Mouse (Mus musculus): ENCODE results near the gene Phldb3. TPM values are rescaled to one million over a fixed set of nuclear protein-coding genes. Genes with fewer than 3 reads are reported as not detected.

Phldb3 gene
- total and polyA plus RNA-seq, 2 experiments from 2014 or later = 0.73 TPM; not detected in 1

GRCm38 (mm10) chr7:24640450-24640849 lies 29.9 kb downstream of the Phldb3 start:
- H3K9me3 ChIP-seq (ENCODE audit: low read length) = no peaks in the 10 kb centered on the region
- 65% methylated on average over 13 of the region's 13 CpGs for WGBS
- TF ChIP-seq CTCF (IDR thresholded peaks at IDR 0.05; ENCODE audit: low read depth) = no peak
- H3K4me2 ChIP-seq (ENCODE audit: low read depth, low read length) = no peak overlapping the region
- DNase-seq (ENCODE audit: low spot score) = no peak
- no peak overlapping the region for H3K4me3 ChIP-seq (ENCODE audit: low read length)
- no peak overlapping the region for H3K9ac ChIP-seq (replicated peaks; ENCODE audit: low read length)
- H3K36me3 ChIP-seq (ENCODE audit: insufficient read depth, low read length) = no peaks in the 10 kb centered on the region
- no peak overlapping the region for H3K27ac ChIP-seq
- H3K27me3 ChIP-seq (ENCODE audit: insufficient read depth, low read length) = peaks cover 24% of the 10 kb centered on the region
- ATAC-seq = no peak
- H3K4me1 ChIP-seq (ENCODE audit: insufficient read depth, low read length) = peaks cover 6% of the 10 kb centered on the region; the same call in 1 of the 2 replicates

GRCm38 (mm10) chr7:24642491-24642890 lies 31.9 kb downstream of the Phldb3 start:
- Histone ChIP-seq H3K9me3 (ENCODE audit: low read length) (no peaks in the 10 kb centered on the region), H3K27ac (no peak overlapping the region), H3K27me3 (ENCODE audit: insufficient read depth, low read length) (peaks cover 14% of the 10 kb centered on the region), H3K36me3 (ENCODE audit: insufficient read depth, low read length) (no peaks in the 10 kb centered on the region), H3K4me1 (ENCODE audit: insufficient read depth, low read length) (peaks cover 6% of the 10 kb centered on the region; the same call in 1 of the 2 replicates), H3K4me2 (ENCODE audit: low read depth, low read length) (no peak overlapping the region), H3K4me3 (ENCODE audit: low read length) (no peak overlapping the region), H3K9ac (replicated peaks; ENCODE audit: low read length) (no peak overlapping the region)
- peak; percentile 65 for DNase-seq (ENCODE audit: low spot score)
- ATAC-seq = peak; percentile 46; the same call in 1 of the 2 replicates
- 6% methylated on average over 9 of the region's 9 CpGs for WGBS
- peak; percentile 76 for TF ChIP-seq CTCF (IDR thresholded peaks at IDR 0.05; ENCODE audit: low read depth)

- Histone ChIP-seq H3K27ac (no peak overlapping the region), H3K9me3 (ENCODE audit: low read length) (no peaks in the 10 kb centered on the region), H3K36me3 (ENCODE audit: insufficient read depth, low read length) (no peaks in the 10 kb centered on the region), H3K4me2 (ENCODE audit: low read depth, low read length) (no peak overlapping the region), H3K4me1 (ENCODE audit: insufficient read depth, low read length) (no peaks in the 10 kb centered on the region), H3K9ac (replicated peaks; ENCODE audit: low read length) (no peak overlapping the region), H3K27me3 (ENCODE audit: insufficient read depth, low read length) (no peaks in the 10 kb centered on the region; the same call in 1 of the 2 replicates), H3K4me3 (ENCODE audit: low read length) (no peak overlapping the region)
- DNase-seq (ENCODE audit: low spot score) = no peak
- TF ChIP-seq CTCF (IDR thresholded peaks at IDR 0.05; ENCODE audit: low read depth) = no peak
- no peak for ATAC-seq
- 86% methylated on average over 6 of the region's 6 CpGs for WGBS
Measured at GRCm38 (mm10) chr7:24644492-24644891, 33.9 kb downstream of the Phldb3 start.

- Histone ChIP-seq H3K27me3 (ENCODE audit: insufficient read depth, low read length) (no peaks in the 10 kb centered on the region; the same call in 1 of the 2 replicates), H3K27ac (no peak overlapping the region), H3K4me3 (ENCODE audit: low read length) (no peak overlapping the region), H3K9ac (replicated peaks; ENCODE audit: low read length) (no peak overlapping the region), H3K36me3 (ENCODE audit: insufficient read depth, low read length) (no peaks in the 10 kb centered on the region), H3K9me3 (ENCODE audit: low read length) (no peaks in the 10 kb centered on the region), H3K4me1 (ENCODE audit: insufficient read depth, low read length) (no peaks in the 10 kb centered on the region), H3K4me2 (ENCODE audit: low read depth, low read length) (no peak overlapping the region)
- WGBS = 72% methylated on average over 7 of the region's 7 CpGs
- ATAC-seq (no peak), DNase-seq (ENCODE audit: low spot score) (no peak)
- no peak for TF ChIP-seq CTCF (IDR thresholded peaks at IDR 0.05; ENCODE audit: low read depth)
Measured at GRCm38 (mm10) chr7:24644996-24645395, 34.4 kb downstream of the Phldb3 start.

- Histone ChIP-seq H3K9ac (replicated peaks; ENCODE audit: low read length) (no peak overlapping the region), H3K27ac (no peak overlapping the region), H3K4me2 (ENCODE audit: low read depth, low read length) (no peak overlapping the region), H3K4me3 (ENCODE audit: low read length) (no peak overlapping the region), H3K27me3 (ENCODE audit: insufficient read depth, low read length) (no peaks in the 10 kb centered on the region; the same call in 1 of the 2 replicates), H3K9me3 (ENCODE audit: low read length) (no peaks in the 10 kb centered on the region), H3K36me3 (ENCODE audit: insufficient read depth, low read length) (no peaks in the 10 kb centered on the region), H3K4me1 (ENCODE audit: insufficient read depth, low read length) (no peaks in the 10 kb centered on the region)
- TF ChIP-seq CTCF (IDR thresholded peaks at IDR 0.05; ENCODE audit: low read depth) = no peak
- DNase-seq (ENCODE audit: low spot score) = no peak
- ATAC-seq = no peak
- 74% methylated on average over 7 of the region's 7 CpGs for WGBS
Measured at GRCm38 (mm10) chr7:24646486-24646885, 35.9 kb downstream of the Phldb3 start.

- TF ChIP-seq CTCF (IDR thresholded peaks at IDR 0.05; ENCODE audit: low read depth) = peak; percentile 82
- 26% methylated on average over 7 of the region's 7 CpGs for WGBS
- Histone ChIP-seq H3K27me3 (ENCODE audit: insufficient read depth, low read length) (no peaks in the 10 kb centered on the region), H3K4me1 (ENCODE audit: insufficient read depth, low read length) (no peaks in the 10 kb centered on the region), H3K36me3 (ENCODE audit: insufficient read depth, low read length) (no peaks in the 10 kb centered on the region), H3K4me3 (ENCODE audit: low read length) (no peak overlapping the region), H3K27ac (no peak overlapping the region), H3K9me3 (ENCODE audit: low read length) (no peaks in the 10 kb centered on the region), H3K4me2 (ENCODE audit: low read depth, low read length) (no peak overlapping the region), H3K9ac (replicated peaks; ENCODE audit: low read length) (no peak overlapping the region)
- DNase-seq (ENCODE audit: low spot score) (peak; percentile 36), ATAC-seq (no peak)
Measured at GRCm38 (mm10) chr7:24653681-24654080, 43.1 kb downstream of the Phldb3 start.

GRCm38 (mm10) chr7:24659737-24660357 lies 49.3 kb downstream of the Phldb3 start:
- Histone ChIP-seq H3K27ac (no peak overlapping the region), H3K4me2 (ENCODE audit: low read depth, low read length) (no peak overlapping the region), H3K36me3 (ENCODE audit: insufficient read depth, low read length) (no peaks in the 10 kb centered on the region), H3K4me3 (ENCODE audit: low read length) (no peak overlapping the region), H3K9me3 (ENCODE audit: low read length) (no peaks in the 10 kb centered on the region), H3K27me3 (ENCODE audit: insufficient read depth, low read length) (no peaks in the 10 kb centered on the region; the same call in 1 of the 2 replicates), H3K9ac (replicated peaks; ENCODE audit: low read length) (no peak overlapping the region), H3K4me1 (ENCODE audit: insufficient read depth, low read length) (no peaks in the 10 kb centered on the region)
- 55% methylated on average over 12 of the region's 12 CpGs for WGBS
- no peak for TF ChIP-seq CTCF (IDR thresholded peaks at IDR 0.05; ENCODE audit: low read depth)
- DNase-seq (ENCODE audit: low spot score) (peak; percentile 52), ATAC-seq (peak; percentile 51; the same call in 1 of the 2 replicates)
